Mouse (Mus musculus) ES-E14 (cell line): ENCODE results near the gene Tnrc18.

Experiments used
- CHD2 ChIP-seq: IDR thresholded peaks from 2 replicates; pipeline ENCODE4 v1.6.1; 2014; ENCODE audit warnings: mild to moderate bottlenecking, low read depth, low read length, inconsistent platforms
- HCFC1 ChIP-seq: IDR thresholded peaks from 2 replicates; pipeline ENCODE4 v1.6.1; 2012; ENCODE audit warnings: low read length, inconsistent platforms, borderline replicate concordance; ENCODE audit not compliant: insufficient read depth
- MAFK ChIP-seq: IDR thresholded peaks from 2 replicates; pipeline ENCODE4 v1.6.1; 2014; ENCODE audit warnings: mild to moderate bottlenecking, low read depth, low read length, inconsistent platforms; ENCODE audit not compliant: insufficient read depth

DNA sequence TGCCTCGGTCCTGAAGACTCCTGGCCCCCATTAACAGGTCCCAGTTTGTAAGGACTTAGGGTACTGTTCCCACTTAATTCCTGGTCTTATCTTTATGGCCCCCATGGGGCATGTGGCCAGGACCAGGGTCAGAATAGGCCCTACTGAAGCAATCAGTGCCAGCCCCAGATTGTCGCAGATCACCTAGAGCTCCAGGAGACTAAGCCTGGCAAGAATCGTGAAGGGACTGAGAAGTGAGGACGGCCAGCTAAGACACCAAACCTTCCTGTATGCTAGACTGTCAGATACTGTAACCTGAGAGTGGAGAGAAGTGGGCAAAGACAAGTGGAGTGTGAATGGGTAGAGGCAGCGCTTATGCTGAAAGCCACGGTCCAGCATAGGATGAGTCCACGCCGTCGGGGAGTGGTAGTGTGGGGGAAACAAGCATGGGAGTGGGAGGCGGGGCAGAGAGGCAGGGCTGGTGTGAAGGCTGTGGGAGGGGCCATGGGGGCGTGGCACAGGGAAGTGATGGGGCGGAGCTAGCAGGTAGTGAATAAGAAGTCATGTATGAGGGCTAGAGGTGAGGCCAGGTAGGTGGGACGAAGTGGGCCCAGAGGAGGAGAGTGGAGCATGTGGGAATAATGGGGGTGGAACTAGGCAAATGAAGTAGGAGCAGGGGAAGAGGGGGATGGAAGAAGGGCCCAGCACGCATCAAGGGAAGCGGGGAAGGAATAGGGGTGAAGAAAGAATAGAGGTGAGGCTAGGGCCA, 116.4 kb downstream of the Tnrc18 start:
- TF ChIP-seq CHD2 (no peak), MAFK (no peak), HCFC1 (no peak)
